Mouse (Mus musculus) embryonic facial prominence, embryonic 11.5 days (tissue): ENCODE data around the gene Tpbgl. TPM values are rescaled to one million over a fixed set of nuclear protein-coding genes. Genes with fewer than 3 reads are reported as not detected.

Experiments
- ATAC-seq: fragments of 200-750 bp; cut with Nextera tagmentation; replicated peaks from 2 replicates; pipeline ENCODE4 v1.8.0; 2017; ENCODE audit warnings: low read depth; ENCODE audit not compliant: insufficient number of reproducible peaks, low FRiP score, low TSS enrichment
- DNase-seq: peaks from one replicate; pipeline ENCODE4 v3.0.0-alpha.2; 2015; ENCODE audit warnings: low spot score
- H3K27ac ChIP-seq: fragments of 300-500 bp; sonication (generic); replicated peaks from 2 replicates; pipeline ENCODE4 v1.5.1; 2014; ENCODE audit warnings: mild to moderate bottlenecking, low read depth, low read length, control low read depth
- H3K27me3 ChIP-seq: fragments of 300-500 bp; sonication (generic); 2 replicates; pipeline ENCODE4 v1.6.1; 2014; ENCODE audit warnings: mild to moderate bottlenecking, low read length, moderate library complexity, mixed read lengths; ENCODE audit not compliant: control insufficient read depth, insufficient read depth
- H3K36me3 ChIP-seq: fragments of 300-500 bp; sonication (generic); replicated peaks from 2 replicates; pipeline ENCODE4 v1.6.1; 2014; ENCODE audit warnings: low read depth, mild to moderate bottlenecking, low read length, moderate library complexity, mixed read lengths; ENCODE audit not compliant: control insufficient read depth, insufficient read depth
- H3K4me1 ChIP-seq: fragments of 300-500 bp; sonication (generic); 2 replicates; pipeline ENCODE4 v1.6.1; 2014; ENCODE audit warnings: low read length, mixed read lengths; ENCODE audit not compliant: control insufficient read depth, insufficient read depth
- H3K4me2 ChIP-seq: fragments of 300-500 bp; sonication (generic); 2 replicates; pipeline ENCODE4 v1.6.1; 2014; ENCODE audit warnings: low read depth, mild to moderate bottlenecking, control low read depth, low read length, moderate library complexity
- H3K4me3 ChIP-seq: fragments of 300-500 bp; sonication (generic); 2 replicates; pipeline ENCODE4 v1.5.1; 2014; ENCODE audit warnings: low read depth, low read length, control low read depth
- H3K9ac ChIP-seq: fragments of 300-500 bp; sonication (generic); replicated peaks from 2 replicates; pipeline ENCODE4 v1.6.1; 2014; ENCODE audit warnings: mild to moderate bottlenecking, control low read depth, low read length
- H3K9me3 ChIP-seq: fragments of 300-500 bp; sonication (generic); replicated peaks from 2 replicates; pipeline ENCODE4 v1.6.1; 2016; ENCODE audit warnings: mild to moderate bottlenecking, low read length, inconsistent platforms, mixed read lengths; ENCODE audit not compliant: control insufficient read depth
- WGBS: fragments of 180-500 bp; shearing (Covaris S2); extraction: QIAGEN DNeasy Blood & Tissue Kit; methylation state at CpG from one replicate; pipeline ENCODE4 v1.1.7; 2014; 5-methylcytosine and 5-hydroxymethylcytosine counted together
- polyA plus RNA-seq: library from polyadenylated mRNA; unstranded; fragments of >200 nt; fragmentation: Nextera tagmentation; extraction: Ambion mirVana; gene quantifications from 2 replicates; pipeline ENCODE4 v1.2.1, GENCODE M21; 2014

Gene Tpbgl
- polyA plus RNA-seq, 1 experiment from 2014 or later = 0.49 TPM

DNA sequence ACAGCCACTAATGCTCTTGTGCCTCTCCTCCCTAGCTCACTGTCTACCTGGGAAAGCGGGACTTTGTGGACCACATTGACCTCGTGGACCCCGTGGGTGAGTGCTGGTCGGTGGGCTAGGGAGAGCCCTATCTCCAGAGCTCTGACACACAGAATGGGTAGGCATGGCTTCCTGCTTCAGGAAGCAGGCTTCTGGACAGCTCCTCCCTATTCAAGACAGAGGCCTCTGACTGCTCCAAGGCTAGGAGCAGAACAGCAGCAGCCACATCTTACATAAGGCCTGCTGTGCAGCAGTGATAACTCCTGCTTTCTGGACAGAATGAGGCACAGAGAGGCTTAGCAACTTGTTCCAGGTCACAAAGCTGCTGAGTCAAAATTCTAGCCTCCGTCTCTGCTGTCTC is 43.3 kb downstream of the Tpbgl start:
- H3K4me1 ChIP-seq = no peaks in the 10 kb centered on the region
- H3K27ac ChIP-seq = no peak overlapping the region
- no peak for ATAC-seq
- H3K27me3 ChIP-seq = no peaks in the 10 kb centered on the region
- WGBS = 86% methylated on average over 5 of the region's 5 CpGs
- H3K9ac ChIP-seq = no peak overlapping the region
- no peak overlapping the region for H3K4me3 ChIP-seq
- no peaks in the 10 kb centered on the region for H3K9me3 ChIP-seq
- no peaks in the 10 kb centered on the region; the same call in 1 of the 2 replicates for H3K36me3 ChIP-seq
- no peak for DNase-seq
- no peak overlapping the region for H3K4me2 ChIP-seq

DNA sequence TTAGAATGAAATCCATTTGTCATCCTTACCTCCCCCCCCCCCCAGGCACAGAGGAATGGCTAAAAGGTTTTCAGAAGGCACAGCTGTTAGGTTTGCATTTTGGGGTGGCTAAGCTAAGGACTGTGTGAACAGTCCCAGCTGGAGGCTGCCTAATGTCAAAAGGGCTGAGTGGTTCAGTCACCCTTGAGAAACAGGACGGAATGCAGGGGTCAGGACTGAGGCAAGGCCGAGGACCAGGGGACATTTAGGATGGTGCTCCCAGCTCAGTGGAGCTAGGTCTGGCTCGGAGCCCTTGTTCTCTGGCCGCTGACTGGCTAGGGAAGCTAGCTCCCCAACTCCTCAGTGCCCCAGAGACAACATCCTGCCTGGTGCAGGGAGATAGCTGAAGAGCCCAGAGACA is 44.0 kb downstream of the Tpbgl start:
- DNase-seq = no peak
- H3K4me2 ChIP-seq = no peak overlapping the region
- no peaks in the 10 kb centered on the region for H3K27me3 ChIP-seq
- no peaks in the 10 kb centered on the region for H3K4me1 ChIP-seq
- no peak overlapping the region for H3K4me3 ChIP-seq
- no peak overlapping the region for H3K9ac ChIP-seq
- H3K27ac ChIP-seq = no peak overlapping the region
- 68% methylated on average over 4 of the region's 4 CpGs for WGBS
- no peaks in the 10 kb centered on the region for H3K36me3 ChIP-seq
- no peaks in the 10 kb centered on the region for H3K9me3 ChIP-seq
- ATAC-seq = 0 out of 2 replicates have a peak, but pooled peaks have one; percentile 31

DNA sequence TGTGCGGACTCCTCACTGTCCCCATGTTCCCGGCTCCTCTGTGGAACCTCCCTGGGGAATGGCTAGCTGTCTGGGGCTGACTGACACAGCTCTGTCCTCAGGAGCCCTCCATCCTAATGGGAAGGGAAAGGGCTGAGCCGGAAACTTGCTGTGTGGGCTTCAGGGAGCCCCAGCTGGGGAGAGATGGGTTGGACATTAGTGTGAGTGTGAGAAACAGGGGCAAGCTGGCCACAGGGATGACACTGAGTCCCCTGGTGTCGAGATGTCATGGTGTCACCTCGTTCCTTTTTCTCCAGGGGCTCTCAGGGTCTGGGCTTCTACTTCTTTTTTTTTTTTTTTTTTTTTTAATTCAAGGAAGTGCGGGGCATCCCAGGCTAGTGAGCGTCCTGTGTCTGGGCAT is 44.6 kb downstream of the Tpbgl start:
- Histone ChIP-seq H3K4me2 (no peak overlapping the region), H3K4me1 (no peaks in the 10 kb centered on the region), H3K4me3 (no peak overlapping the region), H3K9ac (no peak overlapping the region), H3K36me3 (no peaks in the 10 kb centered on the region), H3K27me3 (no peaks in the 10 kb centered on the region), H3K9me3 (no peaks in the 10 kb centered on the region), H3K27ac (no peak overlapping the region)
- 64% methylated on average over 7 of the region's 7 CpGs for WGBS
- DNase-seq = no peak
- ATAC-seq = no peak

DNA sequence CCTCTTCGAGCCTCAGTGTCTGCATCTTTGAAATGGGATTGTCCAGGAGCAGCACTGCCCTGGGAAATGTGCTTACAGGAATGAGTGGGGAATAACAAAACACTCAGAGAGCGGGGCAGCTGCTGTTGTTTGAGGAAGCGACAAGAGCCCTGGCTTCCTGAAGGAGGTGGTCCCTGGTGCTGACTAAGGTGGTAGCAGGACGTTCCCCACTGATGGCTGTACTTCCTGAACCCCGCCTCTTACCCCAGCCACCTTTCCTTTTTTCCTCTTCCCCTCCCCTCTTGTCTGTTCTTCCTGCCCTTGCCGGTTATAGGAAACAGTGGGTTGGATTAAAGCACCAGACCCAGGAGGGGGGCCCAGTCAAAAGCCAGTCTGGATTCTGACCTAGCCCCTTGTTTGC is 46.7 kb downstream of the Tpbgl start:
- 0 out of 2 replicates have a peak overlapping the region, but pooled peaks have one; percentile 28 for H3K9ac ChIP-seq
- no peaks in the 10 kb centered on the region for H3K9me3 ChIP-seq
- H3K4me2 ChIP-seq = no peak overlapping the region
- H3K27me3 ChIP-seq = no peaks in the 10 kb centered on the region
- H3K4me1 ChIP-seq = no peaks in the 10 kb centered on the region
- 33% methylated on average over 6 of the region's 6 CpGs for WGBS
- DNase-seq (no peak), ATAC-seq (no peak)
- no peak overlapping the region for H3K4me3 ChIP-seq
- no peaks in the 10 kb centered on the region for H3K36me3 ChIP-seq
- no peak overlapping the region for H3K27ac ChIP-seq

DNA sequence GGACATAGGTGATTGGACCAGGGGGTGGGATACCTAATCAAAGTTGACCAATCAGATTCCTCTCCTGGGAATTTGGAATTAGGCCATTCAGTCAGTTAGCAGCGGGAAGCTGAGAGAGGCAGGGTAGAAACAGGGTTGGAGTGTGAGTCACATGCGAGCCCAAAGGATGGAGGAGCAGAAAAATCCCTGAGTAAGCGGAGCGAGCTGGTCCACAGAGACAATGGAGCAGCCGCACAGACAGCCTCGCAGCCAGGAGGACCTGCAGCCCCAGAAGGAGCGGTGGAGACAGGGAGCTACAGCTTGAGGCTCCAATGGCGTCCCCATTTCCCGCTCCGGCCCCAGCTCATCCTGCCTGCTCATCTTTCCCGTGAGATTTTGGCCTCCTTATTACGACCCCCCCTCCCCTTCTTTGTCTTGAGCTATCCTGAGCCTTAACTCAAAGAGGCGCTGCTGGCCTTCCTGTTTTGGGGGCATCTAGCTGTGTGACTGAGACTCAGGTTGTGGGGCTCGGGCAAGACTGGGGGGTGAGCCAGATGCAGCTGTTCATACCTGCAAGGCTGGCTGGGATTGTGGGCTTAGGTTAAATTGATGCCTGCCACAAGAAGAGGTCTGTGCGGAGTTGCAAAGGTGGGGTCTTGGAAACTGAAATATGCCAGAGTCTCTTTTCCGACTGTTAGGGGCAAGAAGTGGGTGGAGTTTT is 47.3 kb downstream of the Tpbgl start:
- peak overlapping the region; percentile 28; the same call in 1 of the 2 replicates for H3K9ac ChIP-seq
- ATAC-seq (no peak), DNase-seq (peak; percentile 26)
- WGBS = 13% methylated on average over 16 of the region's 16 CpGs
- no peaks in the 10 kb centered on the region for H3K36me3 ChIP-seq
- no peak overlapping the region for H3K4me3 ChIP-seq
- no peaks in the 10 kb centered on the region for H3K9me3 ChIP-seq
- no peaks in the 10 kb centered on the region for H3K4me1 ChIP-seq
- peak overlapping the region; percentile 23 for H3K4me2 ChIP-seq
- no peak overlapping the region for H3K27ac ChIP-seq
- H3K27me3 ChIP-seq = no peaks in the 10 kb centered on the region

DNA sequence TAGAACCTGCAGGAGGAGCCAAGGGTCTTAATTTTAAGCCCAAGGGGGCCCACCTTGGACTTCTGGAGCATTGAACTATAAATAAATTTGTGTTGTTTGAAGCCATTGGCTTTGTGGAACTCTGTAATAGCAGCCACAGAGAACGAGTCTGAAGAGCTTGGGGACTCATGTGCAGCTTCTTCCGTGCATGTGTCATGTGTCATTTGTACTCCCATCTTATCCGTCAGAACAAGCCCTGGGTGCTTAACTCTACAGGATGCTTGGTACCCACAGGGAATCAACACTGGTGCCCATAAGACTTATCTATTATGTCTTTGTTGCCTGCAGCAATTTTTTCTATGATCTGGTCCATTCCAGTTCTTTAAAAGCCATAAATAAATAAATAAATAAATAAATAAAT is 48.7 kb downstream of the Tpbgl start:
- DNase-seq = no peak
- no peaks in the 10 kb centered on the region for H3K4me1 ChIP-seq
- WGBS = 79% methylated on average over 3 of the region's 3 CpGs
- H3K9ac ChIP-seq = no peak overlapping the region
- H3K9me3 ChIP-seq = no peaks in the 10 kb centered on the region
- no peak overlapping the region for H3K4me2 ChIP-seq
- ATAC-seq = no peak
- no peaks in the 10 kb centered on the region for H3K27me3 ChIP-seq
- H3K36me3 ChIP-seq = no peaks in the 10 kb centered on the region
- H3K27ac ChIP-seq = no peak overlapping the region
- no peak overlapping the region for H3K4me3 ChIP-seq

Other genes starting within 250 kb of the Tpbgl start
- 10.2 and 13.2 TPM in 2 replicates for gene Gdpd5, start 245.7 kb downstream of the Tpbgl start, polyA plus RNA-seq
- gene Klhl35, start 161.1 kb downstream of the Tpbgl start, polyA plus RNA-seq = 1.8 and 3.5 TPM in 2 replicates
- 821 and 869 TPM in 2 replicates for gene Rps3, start 143.4 kb downstream of the Tpbgl start, polyA plus RNA-seq
- 2.7 and 3.0 TPM in 2 replicates for gene Arrb1, start 91.6 kb downstream of the Tpbgl start, polyA plus RNA-seq
- 0.72 and 1.4 TPM in 2 replicates for gene Slco2b1, start 84.2 kb upstream of the Tpbgl start, polyA plus RNA-seq
- not detected in 2 replicates for gene Olfr520, start 103.2 kb upstream of the Tpbgl start, polyA plus RNA-seq
- gene Olfr521, start 136.4 kb upstream of the Tpbgl start, polyA plus RNA-seq = not detected in 2 replicates
- 1.6 and 1.7 TPM in 2 replicates for gene Neu3, start 201.3 kb upstream of the Tpbgl start, polyA plus RNA-seq
- gene Xrra1, start 232.0 kb upstream of the Tpbgl start, polyA plus RNA-seq = 0.20 and 0.52 TPM in 2 replicates
- gene Spcs2, start 236.4 kb upstream of the Tpbgl start, polyA plus RNA-seq = 350 and 360 TPM in 2 replicates